Mouse (Mus musculus): ENCODE measurements around the gene Rnase9. TPM values are rescaled to one million over a fixed set of nuclear protein-coding genes. Genes with fewer than 3 reads are reported as not detected.

Rnase9 gene
- polyA plus RNA-seq, 1 experiment from 2014 or later = not detected

DNA sequence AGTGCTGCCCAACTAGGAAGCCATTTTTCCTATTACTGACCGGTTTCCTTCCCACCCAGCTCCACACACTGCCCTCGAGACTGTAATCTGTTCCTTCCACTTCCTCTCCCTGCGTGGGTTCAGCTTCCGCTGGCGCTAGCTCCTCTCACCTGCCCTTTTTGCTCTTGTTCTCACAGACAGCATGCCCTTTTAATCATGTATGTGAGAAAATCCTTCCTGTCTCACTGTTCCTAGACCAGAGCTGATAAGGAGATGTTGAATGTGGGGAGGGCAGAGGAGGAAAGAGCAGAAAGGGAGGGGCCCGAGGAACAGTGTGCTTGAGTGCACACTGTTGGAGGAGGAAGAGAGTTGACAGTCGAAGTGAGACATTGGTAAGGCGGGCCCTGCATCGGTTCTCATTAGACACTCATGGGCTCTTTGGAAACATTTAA, 15.7 kb upstream of the Rnase9 start, which contains the start of gene Rnase12:
Rnase12 (minus strand) TSS at position 261 of the 431 bp plus-strand sequence.
- peak; percentile 49; the same call in 1 of the 2 replicates for ATAC-seq (replicated peaks; ENCODE audit: insufficient number of reproducible peaks, low FRiP score, low TSS enrichment)
- Histone ChIP-seq H3K4me2 (0 out of 2 replicates have a peak within 1 kb of the TSS, but pooled peaks have one; percentile 1), H3K4me3 (ENCODE audit: low read depth, low read length) (no peak within 1 kb of the TSS), H3K9me3 (replicated peaks; ENCODE audit: control insufficient read depth, low read length) (no peaks in the 10 kb centered on the region), H3K27ac (ENCODE audit: low read depth, low read length) (no peak within 1 kb of the TSS), H3K27me3 (ENCODE audit: control insufficient read depth, insufficient read depth, low read length) (no peaks in the 10 kb centered on the region), H3K4me1 (ENCODE audit: control insufficient read depth, insufficient read depth, low read length) (no peaks in the 10 kb centered on the region; the same call in none of the 2 replicates), H3K36me3 (ENCODE audit: control insufficient read depth, insufficient read depth, low read length) (no peaks in the 10 kb centered on the region), H3K9ac (ENCODE audit: low read depth, low read length) (no peak within 1 kb of the TSS)
- WGBS (ENCODE audit: insufficient replicate concordance) = 44% methylated on average over 9 of the region's 9 CpGs

DNA sequence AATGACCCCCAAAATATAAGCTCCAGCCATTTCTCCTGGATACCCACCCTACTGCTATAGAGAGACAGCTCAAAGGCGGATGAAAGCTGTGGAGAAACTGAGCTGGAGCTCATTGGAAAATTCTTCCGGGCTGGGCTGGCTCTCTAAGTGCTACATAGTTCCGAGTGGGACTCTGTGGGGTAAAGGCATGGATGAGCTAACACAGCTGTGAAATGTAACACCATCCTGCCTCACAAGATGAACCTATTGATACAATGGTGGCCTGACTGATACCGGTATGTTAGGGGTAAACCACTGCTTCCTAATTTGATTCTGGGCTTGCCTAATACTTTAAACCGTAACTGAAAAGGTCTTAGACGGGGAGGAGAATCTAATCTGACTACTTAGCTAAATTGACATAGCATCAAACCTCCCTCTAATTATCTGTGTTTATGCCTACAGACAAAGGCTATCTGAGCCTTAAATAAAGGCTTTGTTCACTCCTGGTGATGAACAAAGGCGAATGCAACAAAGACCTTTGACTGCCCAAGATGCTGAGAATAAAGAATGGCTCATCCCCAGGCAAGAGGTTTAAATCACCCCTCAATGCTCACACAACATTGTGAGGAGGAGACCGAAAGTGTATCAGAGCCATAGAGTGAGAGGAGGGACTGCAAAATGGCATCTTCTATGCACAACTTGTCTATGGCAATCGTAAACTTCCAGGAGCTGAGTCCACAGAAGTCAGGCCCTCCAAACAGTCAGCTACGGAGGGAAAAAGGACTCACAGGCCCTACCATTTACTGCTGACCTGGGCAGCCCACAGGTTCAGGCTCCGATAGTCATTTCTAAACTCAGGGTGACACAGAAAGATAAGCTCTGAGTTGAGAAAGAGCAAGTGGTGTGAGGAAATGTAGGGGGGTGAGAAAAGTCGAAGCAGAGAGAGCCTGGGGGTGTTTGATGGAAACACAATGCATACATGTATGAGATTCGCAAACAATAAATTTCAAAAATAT, 12.9 kb upstream of the Rnase9 start:
- Histone ChIP-seq H3K27me3 (ENCODE audit: control insufficient read depth, insufficient read depth, low read length) (no peaks in the 10 kb centered on the region), H3K4me1 (ENCODE audit: control insufficient read depth, insufficient read depth, low read length) (no peaks in the 10 kb centered on the region; the same call in none of the 2 replicates), H3K36me3 (ENCODE audit: control insufficient read depth, insufficient read depth, low read length) (no peaks in the 10 kb centered on the region), H3K4me2 (no peak overlapping the region), H3K9me3 (replicated peaks; ENCODE audit: control insufficient read depth, low read length) (no peaks in the 10 kb centered on the region), H3K9ac (ENCODE audit: low read depth, low read length) (no peak overlapping the region), H3K4me3 (ENCODE audit: low read depth, low read length) (no peak overlapping the region), H3K27ac (ENCODE audit: low read depth, low read length) (no peak overlapping the region)
- no peak for ATAC-seq (replicated peaks; ENCODE audit: insufficient number of reproducible peaks, low FRiP score, low TSS enrichment)
- 65% methylated on average over 13 of the region's 13 CpGs for whole genome bisulfite sequencing (ENCODE audit: insufficient replicate concordance)

DNA sequence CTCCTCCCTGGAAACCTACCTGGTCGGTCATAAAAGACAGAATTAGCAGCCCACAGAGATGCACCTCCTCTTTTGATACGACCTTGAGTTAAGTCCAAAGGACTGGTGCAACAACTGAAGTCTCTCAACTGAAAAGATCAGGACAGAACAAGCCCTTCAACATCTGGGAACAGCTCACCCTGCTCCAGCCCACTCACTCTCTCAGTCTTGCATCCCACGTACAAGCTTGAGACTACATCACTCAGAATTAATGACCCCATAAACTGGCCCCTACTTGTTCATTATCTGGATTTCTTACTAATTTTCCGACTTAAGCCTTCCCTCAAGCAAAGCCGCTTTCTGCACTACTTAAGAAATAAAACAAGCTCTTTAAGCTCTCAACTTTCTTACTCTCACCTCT, 11.5 kb upstream of the Rnase9 start:
- Histone ChIP-seq H3K4me1 (ENCODE audit: control insufficient read depth, insufficient read depth, low read length) (no peaks in the 10 kb centered on the region; the same call in none of the 2 replicates), H3K4me2 (no peak overlapping the region), H3K9ac (ENCODE audit: low read depth, low read length) (no peak overlapping the region), H3K27ac (ENCODE audit: low read depth, low read length) (no peak overlapping the region), H3K4me3 (ENCODE audit: low read depth, low read length) (no peak overlapping the region), H3K9me3 (replicated peaks; ENCODE audit: control insufficient read depth, low read length) (no peaks in the 10 kb centered on the region), H3K36me3 (ENCODE audit: control insufficient read depth, insufficient read depth, low read length) (no peaks in the 10 kb centered on the region), H3K27me3 (ENCODE audit: control insufficient read depth, insufficient read depth, low read length) (no peaks in the 10 kb centered on the region)
- 79% methylated on average over 5 of the region's 5 CpGs for WGBS (ENCODE audit: insufficient replicate concordance)
- no peak for ATAC-seq (replicated peaks; ENCODE audit: insufficient number of reproducible peaks, low FRiP score, low TSS enrichment)

DNA sequence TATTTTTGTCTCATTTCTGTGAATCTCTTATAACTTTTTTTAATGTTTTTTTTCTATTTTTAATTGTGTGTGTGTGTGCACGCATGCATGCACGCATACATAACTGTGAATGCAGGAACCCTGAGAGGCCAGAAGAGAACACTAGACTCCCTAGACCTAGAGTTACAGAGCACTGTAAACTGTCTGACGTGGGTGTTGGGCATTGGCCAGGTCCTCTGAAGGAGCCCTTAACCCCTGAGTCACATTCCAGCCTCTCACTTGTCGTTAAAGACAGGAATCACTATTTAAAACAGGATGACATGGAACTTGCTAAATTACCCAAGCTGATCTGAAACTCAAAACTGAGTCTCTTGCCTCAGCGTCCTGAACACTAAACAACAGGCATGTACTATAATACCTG, 10.3 kb upstream of the Rnase9 start:
- no peaks in the 10 kb centered on the region for H3K36me3 ChIP-seq (ENCODE audit: control insufficient read depth, insufficient read depth, low read length)

DNA sequence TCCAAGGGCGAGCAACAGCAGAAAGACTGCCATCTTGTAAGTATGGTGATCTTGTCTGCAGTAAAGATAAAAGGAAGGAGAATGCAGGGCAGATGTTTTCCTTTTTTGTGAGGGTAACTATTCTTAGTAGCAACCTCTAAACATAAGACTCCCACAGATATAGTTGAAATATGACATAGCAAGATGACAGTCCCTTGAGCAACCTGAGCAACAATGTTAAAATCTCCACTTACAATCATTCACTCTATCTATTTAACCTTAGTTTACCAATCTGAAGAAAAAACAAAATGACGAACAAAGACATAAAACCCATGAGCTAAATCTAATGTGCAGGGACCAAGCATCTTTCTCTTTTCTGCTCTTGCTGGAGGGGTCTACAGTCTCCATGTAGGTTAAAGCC, 8.4 kb upstream of the Rnase9 start, which contains the start of gene Rnase11:
Rnase11 (minus strand) TSS at position 101 of the 400 bp plus-strand sequence.
- H3K27me3 ChIP-seq (ENCODE audit: control insufficient read depth, insufficient read depth, low read length) = no peaks in the 10 kb centered on the region
- H3K27ac ChIP-seq (ENCODE audit: low read depth, low read length) = no peak within 1 kb of the TSS
- H3K36me3 ChIP-seq (ENCODE audit: control insufficient read depth, insufficient read depth, low read length) = no peaks in the 10 kb centered on the region
- no peak within 1 kb of the TSS for H3K4me2 ChIP-seq
- no peak within 1 kb of the TSS for H3K9ac ChIP-seq (ENCODE audit: low read depth, low read length)
- no peak for ATAC-seq (replicated peaks; ENCODE audit: insufficient number of reproducible peaks, low FRiP score, low TSS enrichment)
- H3K4me3 ChIP-seq (ENCODE audit: low read depth, low read length) = no peak within 1 kb of the TSS
- 73% methylated on average over 2 of the region's 2 CpGs for WGBS (ENCODE audit: insufficient replicate concordance)
- no peaks in the 10 kb centered on the region; the same call in 1 of the 2 replicates for H3K4me1 ChIP-seq (ENCODE audit: control insufficient read depth, insufficient read depth, low read length)
- no peaks in the 10 kb centered on the region for H3K9me3 ChIP-seq (replicated peaks; ENCODE audit: control insufficient read depth, low read length)

More for the DNA sequence above, 10.3 kb upstream of the Rnase9 start:
- ATAC-seq (replicated peaks; ENCODE audit: insufficient number of reproducible peaks, low FRiP score, low TSS enrichment) = no peak
- Histone ChIP-seq H3K4me2 (no peak overlapping the region), H3K27me3 (ENCODE audit: control insufficient read depth, insufficient read depth, low read length) (no peaks in the 10 kb centered on the region), H3K27ac (ENCODE audit: low read depth, low read length) (no peak overlapping the region), H3K9ac (ENCODE audit: low read depth, low read length) (no peak overlapping the region), H3K9me3 (replicated peaks; ENCODE audit: control insufficient read depth, low read length) (no peaks in the 10 kb centered on the region), H3K4me3 (ENCODE audit: low read depth, low read length) (no peak overlapping the region), H3K4me1 (ENCODE audit: control insufficient read depth, insufficient read depth, low read length) (no peaks in the 10 kb centered on the region; the same call in 1 of the 2 replicates)
- WGBS (ENCODE audit: insufficient replicate concordance) = 63% methylated on average over 5 of the region's 5 CpGs

DNA sequence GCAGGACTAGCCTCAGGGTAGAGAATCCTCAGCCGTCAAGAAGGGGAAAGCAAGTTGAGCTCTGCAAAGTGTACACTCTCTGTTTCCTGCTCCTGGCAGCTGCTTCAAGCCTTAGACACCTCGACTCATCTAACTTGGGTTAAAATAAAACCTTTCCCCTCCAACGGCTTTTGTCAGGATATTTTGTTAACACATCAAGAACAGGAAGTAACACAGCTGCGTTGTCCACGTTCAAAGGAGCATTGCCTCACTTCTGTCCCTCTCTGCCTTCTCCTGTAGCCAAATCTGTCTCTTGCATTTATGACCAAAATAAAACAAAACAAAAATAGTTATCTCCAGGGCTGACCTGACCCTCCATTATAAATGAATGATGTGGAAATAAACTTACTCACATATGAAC, 6.2 kb upstream of the Rnase9 start:
- Histone ChIP-seq H3K9ac (ENCODE audit: low read depth, low read length) (no peak overlapping the region), H3K27me3 (ENCODE audit: control insufficient read depth, insufficient read depth, low read length) (no peaks in the 10 kb centered on the region), H3K36me3 (ENCODE audit: control insufficient read depth, insufficient read depth, low read length) (no peaks in the 10 kb centered on the region), H3K4me3 (ENCODE audit: low read depth, low read length) (no peak overlapping the region), H3K4me2 (no peak overlapping the region), H3K4me1 (ENCODE audit: control insufficient read depth, insufficient read depth, low read length) (no peaks in the 10 kb centered on the region), H3K9me3 (replicated peaks; ENCODE audit: control insufficient read depth, low read length) (no peaks in the 10 kb centered on the region), H3K27ac (ENCODE audit: low read depth, low read length) (no peak overlapping the region)
- no peak for ATAC-seq (replicated peaks; ENCODE audit: insufficient number of reproducible peaks, low FRiP score, low TSS enrichment)
- WGBS (ENCODE audit: insufficient replicate concordance) = 41% methylated on average over 5 of the region's 5 CpGs

DNA sequence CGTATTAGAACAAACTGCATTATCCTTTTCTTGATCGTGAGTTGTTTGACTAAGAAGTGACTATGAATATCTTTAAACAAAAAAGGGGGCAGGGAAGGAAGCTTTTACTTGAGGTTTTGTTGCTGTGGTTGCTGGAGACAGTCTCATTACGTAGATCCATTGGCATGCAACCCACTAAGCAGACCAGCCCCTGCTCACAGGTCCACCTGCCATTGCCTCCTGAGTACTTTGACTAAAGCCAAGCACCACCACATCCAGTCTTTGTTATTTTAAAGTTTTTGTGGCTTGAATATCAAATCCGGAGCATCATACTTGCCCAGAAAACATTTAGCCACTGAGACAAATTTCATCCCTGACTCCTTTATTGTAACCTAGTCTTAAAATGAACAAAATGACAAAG, 5.5 kb downstream of the Rnase9 start:
- no peak for ATAC-seq (replicated peaks; ENCODE audit: insufficient number of reproducible peaks, low FRiP score, low TSS enrichment)
- Histone ChIP-seq H3K36me3 (ENCODE audit: control insufficient read depth, insufficient read depth, low read length) (no peaks in the 10 kb centered on the region), H3K27ac (ENCODE audit: low read depth, low read length) (no peak overlapping the region), H3K9ac (ENCODE audit: low read depth, low read length) (no peak overlapping the region), H3K4me3 (ENCODE audit: low read depth, low read length) (no peak overlapping the region), H3K4me2 (no peak overlapping the region), H3K4me1 (ENCODE audit: control insufficient read depth, insufficient read depth, low read length) (no peaks in the 10 kb centered on the region), H3K27me3 (ENCODE audit: control insufficient read depth, insufficient read depth, low read length) (no peaks in the 10 kb centered on the region), H3K9me3 (replicated peaks; ENCODE audit: control insufficient read depth, low read length) (no peaks in the 10 kb centered on the region)
- 73% methylated on average over 4 of the region's 4 CpGs for WGBS (ENCODE audit: insufficient replicate concordance)

DNA sequence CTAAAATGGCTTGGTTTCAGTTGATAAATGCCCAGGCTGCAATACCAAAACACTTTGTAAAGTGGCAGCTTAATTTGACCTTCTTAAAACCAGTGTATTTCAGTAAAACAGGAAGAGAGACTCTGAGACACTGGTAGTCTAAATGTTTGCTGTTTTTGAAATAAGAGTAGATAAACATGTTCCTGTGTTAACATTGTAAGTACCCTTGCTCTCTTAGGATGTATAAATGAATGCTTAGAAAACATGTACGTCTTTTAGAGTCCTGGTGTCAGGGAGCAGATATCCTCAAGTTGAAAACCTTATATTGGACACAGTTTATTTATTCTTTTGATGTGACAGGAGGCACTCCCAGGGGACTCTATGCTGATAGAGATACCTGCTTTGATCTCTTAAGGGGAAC, 6.5 kb downstream of the Rnase9 start:
- Histone ChIP-seq H3K27me3 (ENCODE audit: control insufficient read depth, insufficient read depth, low read length) (no peaks in the 10 kb centered on the region), H3K9me3 (replicated peaks; ENCODE audit: control insufficient read depth, low read length) (no peaks in the 10 kb centered on the region), H3K4me3 (ENCODE audit: low read depth, low read length) (no peak overlapping the region), H3K27ac (ENCODE audit: low read depth, low read length) (no peak overlapping the region), H3K4me1 (ENCODE audit: control insufficient read depth, insufficient read depth, low read length) (no peaks in the 10 kb centered on the region), H3K36me3 (ENCODE audit: control insufficient read depth, insufficient read depth, low read length) (no peaks in the 10 kb centered on the region), H3K9ac (ENCODE audit: low read depth, low read length) (no peak overlapping the region), H3K4me2 (no peak overlapping the region)
- ATAC-seq (replicated peaks; ENCODE audit: insufficient number of reproducible peaks, low FRiP score, low TSS enrichment) = no peak
- 44% methylated on average over 1 of the region's 1 CpGs for WGBS (ENCODE audit: insufficient replicate concordance)
